Comparison of ENCODE assay signal across 25 mouse cellular contexts in the genomic region with DNA sequence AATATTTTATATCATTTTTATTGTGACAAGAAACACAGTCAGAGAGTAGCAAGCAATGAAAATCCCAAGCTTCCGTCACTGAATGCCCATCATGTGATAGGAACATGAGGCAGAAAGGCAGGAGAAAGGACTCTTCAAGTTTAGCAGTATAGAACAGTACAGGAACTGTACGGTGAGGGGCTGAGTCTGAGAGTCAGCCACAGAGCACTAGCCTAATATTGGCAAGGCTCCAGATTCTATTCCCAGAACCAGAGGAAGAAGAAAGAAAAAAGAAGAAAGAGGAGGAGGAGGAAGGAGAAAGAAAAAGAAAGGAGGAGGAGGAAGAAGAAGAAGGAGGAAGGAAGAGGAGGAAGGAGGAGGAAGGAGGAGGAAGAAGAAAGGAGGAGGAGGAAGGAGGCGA. TPM values are rescaled to one million over a fixed set of nuclear protein-coding genes. Genes with fewer than 3 reads are reported as not detected.
DNase-seq lines count a peak whose midpoint lies in the region; ATAC-seq and TF ChIP-seq lines count a peak whose summit lies in the region.
"Had no signal": no experiment of that assay in that cellular context is flagged by ENCODE, and none has a peak within 500 bp of the region (broad histone marks: within the 10 kb centered on the region; RNA-seq: fewer than 3 reads in every experiment).

No protein-coding gene starts in this region.

- no peak overlapping the region for H3K4me2 ChIP-seq in heart, postnatal 0 days (ENCODE audit: low read depth, low read length)
- no peak overlapping the region for H3K4me2 ChIP-seq in liver, embryonic 14.5 days (ENCODE audit: low read depth)
- H3K4me2 ChIP-seq in liver, embryonic 15.5 days, result no peak overlapping the region
- H3K4me2 ChIP-seq: forebrain, embryonic 15.5 days; intestine, embryonic 15.5 days; midbrain, embryonic 11.5 days; stomach, embryonic 15.5 days had no signal

- peaks cover 62% of the 10 kb centered on the region for H3K4me1 ChIP-seq in heart, embryonic 10.5 days
- peaks cover 63% of the 10 kb centered on the region for H3K4me1 ChIP-seq in heart, postnatal 0 days (ENCODE audit: control insufficient read depth, insufficient read depth)
- H3K4me1 ChIP-seq in liver, embryonic 14.5 days (replicated peaks; ENCODE audit: control insufficient read depth in 2 of 2, insufficient read depth in 2 of 2, low read length in 1 of 2), result peaks cover 57 to 65% of the 10 kb centered on the region in 2 experiments
- peaks cover 76% of the 10 kb centered on the region for H3K4me1 ChIP-seq in liver, embryonic 15.5 days (replicated peaks)

- H3K9ac ChIP-seq in heart, postnatal 0 days (replicated peaks; ENCODE audit: low read depth, low read length), result no peak overlapping the region
- 0 out of 2 replicates have a peak overlapping the region, but pooled peaks have one; percentile 6 for H3K9ac ChIP-seq in liver, embryonic 14.5 days (replicated peaks)
- H3K9ac ChIP-seq in liver, embryonic 15.5 days, result no peak overlapping the region
- H3K9ac ChIP-seq: forebrain, embryonic 15.5 days; intestine, embryonic 15.5 days; stomach, embryonic 15.5 days had no signal

- H3K4me3 ChIP-seq in heart, embryonic 10.5 days, result no peak overlapping the region
- H3K4me3 ChIP-seq in heart, postnatal 0 days (ENCODE audit: low read depth, low read length), result no peak overlapping the region
- no peak overlapping the region for H3K4me3 ChIP-seq in liver, embryonic 14.5 days (ENCODE audit: insufficient read depth in 1 of 2, low read depth in 2 of 2, low read length in 2 of 2)
- H3K4me3 ChIP-seq in liver, embryonic 15.5 days (replicated peaks), result no peak overlapping the region
- H3K4me3 ChIP-seq: erythroblast, embryonic 14.5 days; forebrain, embryonic 15.5 days; intestine, embryonic 15.5 days; left cerebral cortex, adult 2 months; stomach, embryonic 15.5 days had no signal

- peak overlapping the region; percentile 54 for H3K27ac ChIP-seq in heart, embryonic 10.5 days
- 0 out of 2 replicates have a peak overlapping the region, but pooled peaks have one; percentile 2 for H3K27ac ChIP-seq in heart, postnatal 0 days (ENCODE audit: low read depth)
- peak overlapping the region; percentile 25; the same call in 1 of the 2 replicates for H3K27ac ChIP-seq in liver, embryonic 14.5 days
- peak overlapping the region; percentile 14; the same call in 1 of the 2 replicates for H3K27ac ChIP-seq in liver, embryonic 15.5 days (replicated peaks)
- H3K27ac ChIP-seq: forebrain, embryonic 15.5 days; intestine, embryonic 15.5 days; left cerebral cortex, adult 2 months; stomach, embryonic 15.5 days had no signal

- ATAC-seq in heart, postnatal 0 days (ENCODE audit: insufficient read depth, low read depth), result no peak
- no peak for ATAC-seq in liver, embryonic 14.5 days (ENCODE audit: insufficient read depth)
- ATAC-seq in liver, embryonic 15.5 days (ENCODE audit: insufficient read depth), result no peak
- ATAC-seq: forebrain, embryonic 15.5 days; intestine, embryonic 15.5 days had no signal

- DNase-seq in heart, embryonic 10.5 days (ENCODE audit: low spot score), result no peak
- no peak for DNase-seq in heart, postnatal 14 days
- no peak for DNase-seq in heart, postnatal 0 days (ENCODE audit: low spot score)
- no peak for DNase-seq in heart, postnatal 36 days
- DNase-seq in liver, embryonic 14.5 days (ENCODE audit: low read depth in 3 of 3, low spot score in 3 of 3), result no peak
- DNase-seq in liver, result no peak
- DNase-seq: cerebellum, adult 2 months; gastrocnemius, postnatal 14 days; kidney, adult 9 months; kidney, postnatal 4 days; layer of hippocampus, adult 9-11 months; left cerebral cortex, postnatal 4 days; lung, adult 2 months; lung, postnatal 36 days; retina, postnatal 1 day; thymus, adult 18-20 months; thymus, postnatal 4 days had no signal

- H3K36me3 ChIP-seq in heart, embryonic 10.5 days, result peaks cover 2% of the 10 kb centered on the region; the same call in 1 of the 2 replicates
- H3K36me3 ChIP-seq in heart, postnatal 0 days (replicated peaks; ENCODE audit: control insufficient read depth, insufficient read depth, low read length), result no peaks in the 10 kb centered on the region
- H3K36me3 ChIP-seq in liver, embryonic 14.5 days (replicated peaks; ENCODE audit: control insufficient read depth, insufficient read depth, low read depth), result peaks cover 3% of the 10 kb centered on the region; the same call in 1 of the 2 replicates
- H3K36me3 ChIP-seq in liver, embryonic 15.5 days (replicated peaks), result peaks cover 7% of the 10 kb centered on the region
- H3K36me3 ChIP-seq: forebrain, embryonic 15.5 days; intestine, embryonic 15.5 days; stomach, embryonic 15.5 days had no signal

- intact Hi-C loops in heart, postnatal 14 days (cut with DNase I), result no loop called here
- intact Hi-C loops in heart, postnatal 36 days (cut with DNase I), result no loop called here

- no peaks in the 10 kb centered on the region for H3K27me3 ChIP-seq in heart, embryonic 10.5 days (ENCODE audit: insufficient read depth, poor library complexity, severe bottlenecking)
- H3K27me3 ChIP-seq in heart, postnatal 0 days (ENCODE audit: control insufficient read depth, insufficient read depth, low read length), result no peaks in the 10 kb centered on the region
- no peaks in the 10 kb centered on the region for H3K27me3 ChIP-seq in liver, embryonic 14.5 days (ENCODE audit: control insufficient read depth, insufficient read depth, low read length)
- H3K27me3 ChIP-seq in liver, embryonic 15.5 days, result no peaks in the 10 kb centered on the region
- H3K27me3 ChIP-seq: CH12.LX; forebrain, embryonic 15.5 days; intestine, embryonic 15.5 days; stomach, embryonic 15.5 days had no signal

- H3K9me3 ChIP-seq in heart, embryonic 10.5 days, result no peaks in the 10 kb centered on the region
- H3K9me3 ChIP-seq in heart, postnatal 0 days (replicated peaks; ENCODE audit: control insufficient read depth, low read length), result no peaks in the 10 kb centered on the region
- H3K9me3 ChIP-seq in liver, embryonic 14.5 days (ENCODE audit: control insufficient read depth, low read length), result no peaks in the 10 kb centered on the region
- no peaks in the 10 kb centered on the region for H3K9me3 ChIP-seq in liver, embryonic 15.5 days (replicated peaks)
- H3K9me3 ChIP-seq: forebrain, embryonic 15.5 days; intestine, embryonic 15.5 days; stomach, embryonic 15.5 days had no signal

- no peak for TF ChIP-seq EP300 in heart, postnatal 0 days (IDR thresholded peaks at IDR 0.05; ENCODE audit: low read depth)
- TF ChIP-seq EP300 in liver, embryonic 14.5 days (IDR thresholded peaks at IDR 0.05; ENCODE audit: low read depth), result no peak

- TF ChIP-seq CTCF in heart, postnatal 0 days (IDR thresholded peaks at IDR 0.05; ENCODE audit: low read depth), result no peak
- TF ChIP-seq CTCF in liver, embryonic 14.5 days (IDR thresholded peaks at IDR 0.05; ENCODE audit: low read depth), result no peak

- WGBS in heart, embryonic 10.5 days, result 55% methylated on average over 3 of the region's 3 CpGs
- WGBS in heart, postnatal 0 days, result 33% methylated on average over 3 of the region's 3 CpGs
- WGBS in liver, embryonic 14.5 days (ENCODE audit: insufficient replicate concordance), result 62% methylated on average over 3 of the region's 3 CpGs
- 71% methylated on average over 3 of the region's 3 CpGs for WGBS in liver, embryonic 15.5 days (ENCODE audit: insufficient replicate concordance)

RNA-seq across cellular contexts. Expression of a gene that starts 32.7 kb away (rescaled TPM):
- 20.0 and 23.0 TPM in 2 replicates for polyA plus RNA-seq in heart, embryonic 10.5 days (2016; fragmentation: Nextera tagmentation; extraction: Ambion mirVana)
- 10 to 100 TPM; 17.9 to 19.5 TPM for total RNA-seq in heart, postnatal 14 days (2021)
- total RNA-seq in heart, postnatal 0 days (2014; rRNA removed; ENCODE audit: low replicate concordance), result 13.2 and 14.1 TPM in 2 replicates
- 12.8 and 13.6 TPM in 2 replicates for polyA plus RNA-seq in heart, postnatal 0 days (2015; fragmentation: Nextera tagmentation; extraction: Ambion mirVana)
- 10 to 100 TPM; 16.2 to 17.7 TPM for total RNA-seq in heart, postnatal 36 days (2021)
- polyA plus RNA-seq in liver, embryonic 14.5 days (2012; rRNA removed), result 7.9 and 9.2 TPM in 2 replicates
- 8.8 and 11.2 TPM in 2 replicates for polyA plus RNA-seq in liver, embryonic 14.5 days (2014; fragmentation: Nextera tagmentation; extraction: Ambion mirVana)
- polyA plus RNA-seq in liver, embryonic 15.5 days (2015; fragmentation: Nextera tagmentation; extraction: Ambion mirVana), result 6.9 and 7.5 TPM in 2 replicates

RNA-seq across cellular contexts. Expression of a gene that starts 52.0 kb away (rescaled TPM):
- polyA plus RNA-seq in heart, embryonic 10.5 days (2016; fragmentation: Nextera tagmentation; extraction: Ambion mirVana), result 220 and 292 TPM in 2 replicates
- total RNA-seq in heart, postnatal 14 days (2021), result 100 to 1,000 TPM; 121 to 137 TPM
- 154 and 209 TPM in 2 replicates for total RNA-seq in heart, postnatal 0 days (2014; rRNA removed; ENCODE audit: low replicate concordance)
- 121 and 129 TPM in 2 replicates for polyA plus RNA-seq in heart, postnatal 0 days (2015; fragmentation: Nextera tagmentation; extraction: Ambion mirVana)
- total RNA-seq in heart, postnatal 36 days (2021), result 100 to 1,000 TPM; 132 to 137 TPM
- 78.1 and 137 TPM in 2 replicates for polyA plus RNA-seq in liver, embryonic 14.5 days (2012; rRNA removed)
- polyA plus RNA-seq in liver, embryonic 14.5 days (2014; fragmentation: Nextera tagmentation; extraction: Ambion mirVana), result 170 and 181 TPM in 2 replicates
- 141 and 142 TPM in 2 replicates for polyA plus RNA-seq in liver, embryonic 15.5 days (2015; fragmentation: Nextera tagmentation; extraction: Ambion mirVana)

Comparison
In these comparisons a context has a peak if more than half of its experiments do, and no peak if none do; other contexts are left out.
1. H3K27ac ChIP-seq: peak in every context shown above with its lines; median percentile 54 in heart, embryonic 10.5 days; 25 in liver, embryonic 14.5 days; 14 in liver, embryonic 15.5 days; 2 in heart, postnatal 0 days.